Mouse (Mus musculus) lung, postnatal 0 days (tissue): ENCODE measurements at regions not wholly inside any gene's neighbourhood (a gene's known extent, or its start where the extent isn't known, plus 50 kb on each side); places are given as distances from the start of the nearest gene placed in this dataset.

ENCODE experiments used
- CTCF ChIP-seq: IDR thresholded peaks from 2 replicates; pipeline ENCODE4 v1.5.1; 2016; ENCODE audit warnings: antibody characterized with exemption, mild to moderate bottlenecking
- EP300 ChIP-seq: IDR thresholded peaks from 2 replicates; pipeline ENCODE4 v1.6.1; 2016; ENCODE audit warnings: antibody characterized with exemption, mild to moderate bottlenecking, control low read depth

DNA sequence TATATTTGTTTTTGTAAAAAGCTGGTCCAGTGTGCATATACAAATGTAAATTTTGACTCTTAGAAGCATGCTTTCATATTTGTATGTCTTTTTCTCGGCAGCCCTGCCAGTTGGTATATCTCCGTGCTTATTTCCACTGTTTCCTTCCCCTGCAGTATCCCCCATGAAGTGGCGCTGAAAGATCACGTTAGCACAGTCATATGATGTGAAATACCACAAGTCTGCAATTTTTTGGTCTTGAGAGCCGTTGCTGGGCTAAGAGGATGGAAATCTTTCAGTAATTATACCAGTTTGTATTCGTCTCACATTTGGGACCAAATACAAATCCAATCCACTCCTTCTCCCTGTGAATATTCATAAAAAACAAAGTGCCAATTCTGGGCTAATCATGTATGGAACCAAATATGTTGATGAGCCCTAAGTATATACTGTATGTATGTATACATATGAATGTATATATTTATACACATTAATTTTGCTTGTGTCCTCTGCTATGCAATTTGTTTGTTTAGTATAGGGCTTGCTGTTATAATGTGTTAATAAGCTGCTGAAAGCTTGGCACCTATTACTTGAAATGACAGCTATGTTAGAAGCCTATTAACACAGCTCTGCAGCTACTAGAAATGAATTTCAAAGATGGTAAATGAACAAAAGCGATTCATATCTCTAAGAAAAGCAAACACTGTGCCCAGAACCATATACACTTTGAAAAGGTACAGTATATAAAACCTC is 283.8 kb upstream of the Dph6 start:
- TF ChIP-seq CTCF: peak; percentile 20; the same call in 1 of the 2 replicates
- TF ChIP-seq EP300: no peak
